Mouse (Mus musculus) megakaryocyte, adult 5-6 weeks (primary cell): ENCODE data around the gene Evl. TPM values are rescaled to one million over a fixed set of nuclear protein-coding genes. Genes with fewer than 3 reads are reported as not detected.

ENCODE experiments used
- ATAC-seq: 2 replicates; pipeline ENCODE4 v1.8.0; 2016; ENCODE audit warnings: mild to moderate bottlenecking, inconsistent platforms; ENCODE audit not compliant: poor library complexity, severe bottlenecking
- total RNA-seq, 2 experiments: library from RNA; stranded (forward) in 1 of 2; stranded (reverse) in 1 of 2; fragments of 153-499, 151-499 nt in 1 of 2; fragments of 221-1000, 200-1000 nt in 1 of 2; gene quantifications; 2 replicates each; pipeline versions ENCODE4 v1.2.3 to v1.2.4; 2015 to 2017

The Evl gene
- total RNA-seq, 2 experiments from 2014 or later = 109 to 153 TPM

DNA sequence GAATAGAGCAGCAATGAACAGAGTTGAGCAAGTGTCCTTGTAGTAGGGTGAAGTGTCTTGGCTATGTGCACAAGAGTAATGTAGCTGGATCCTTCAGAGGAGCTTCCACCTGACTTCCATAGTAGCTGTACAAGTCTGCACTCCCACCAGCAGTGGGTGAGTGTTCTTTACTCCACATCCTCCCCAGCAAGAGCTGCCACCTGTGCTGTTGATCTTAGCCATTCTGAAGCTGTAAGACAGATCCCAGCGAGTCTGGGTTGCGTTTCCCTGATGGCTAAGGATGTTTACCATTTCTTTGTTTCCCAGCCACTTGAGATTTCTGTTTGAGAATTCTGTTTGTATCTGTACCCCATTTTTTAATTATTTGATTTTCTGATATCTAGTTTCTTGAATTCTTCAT, 35.6 kb downstream of the Evl start:
- ATAC-seq = no peak

DNA sequence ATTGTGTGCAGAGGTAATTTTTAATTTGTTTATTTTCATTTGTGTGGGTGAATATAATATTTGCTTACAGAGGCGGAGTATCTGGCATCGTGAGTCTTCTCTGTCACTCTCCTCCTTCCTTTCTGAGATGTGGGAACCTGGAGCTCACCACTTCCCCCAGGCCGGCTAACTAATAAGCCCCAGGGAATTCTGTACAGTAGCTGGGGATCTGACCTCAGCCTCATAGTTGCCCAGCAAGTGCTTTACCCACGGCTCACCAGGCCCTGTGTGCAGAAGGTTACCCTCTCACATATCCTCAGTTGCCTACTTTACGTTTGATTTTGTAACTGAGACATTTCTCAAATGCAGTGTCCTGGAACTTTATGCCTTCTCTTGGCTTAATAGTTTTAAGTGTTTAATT, 37.1 kb downstream of the Evl start:
- no peak for ATAC-seq

DNA sequence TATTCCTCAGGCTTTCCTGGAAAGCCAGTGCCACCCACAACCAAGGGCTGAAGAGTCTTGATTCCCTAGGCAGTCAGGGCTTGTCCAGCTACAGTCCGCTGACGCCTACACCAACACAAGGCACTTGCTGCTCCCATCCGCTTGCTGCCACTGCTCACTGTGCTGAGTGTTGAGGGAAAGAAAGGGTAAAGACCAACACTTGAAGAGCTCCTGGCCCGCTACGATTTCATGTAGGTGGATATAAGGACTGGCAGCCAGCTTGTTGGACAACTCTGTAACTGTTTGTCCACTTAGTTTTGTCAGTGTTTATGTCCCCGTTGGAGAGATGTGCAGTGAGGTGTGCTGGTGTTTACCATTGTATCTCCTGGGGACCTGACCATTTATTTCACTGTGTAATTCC, 38.3 kb downstream of the Evl start:
- no peak for ATAC-seq

DNA sequence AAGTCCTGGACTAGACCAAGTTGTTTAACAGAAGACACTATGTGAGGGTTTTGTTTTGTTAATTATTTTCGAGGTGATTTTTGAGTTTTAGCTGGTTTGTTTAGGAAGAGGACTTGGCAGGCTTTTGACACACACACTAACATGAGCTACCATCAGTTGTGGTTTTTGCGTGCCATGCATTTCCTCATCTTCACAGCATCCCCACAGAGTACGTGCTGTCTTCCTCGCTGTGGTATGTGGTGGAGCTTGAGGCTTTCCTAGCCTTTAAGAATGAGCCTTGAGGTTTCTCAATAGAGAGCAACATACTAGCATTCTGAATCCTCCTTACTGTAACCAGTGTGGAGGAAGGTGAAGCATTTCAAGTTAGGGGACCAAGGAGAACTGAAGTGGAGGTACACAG, 46.3 kb downstream of the Evl start:
- ATAC-seq = peak; percentile 35; the same call in 1 of the 2 replicates

DNA sequence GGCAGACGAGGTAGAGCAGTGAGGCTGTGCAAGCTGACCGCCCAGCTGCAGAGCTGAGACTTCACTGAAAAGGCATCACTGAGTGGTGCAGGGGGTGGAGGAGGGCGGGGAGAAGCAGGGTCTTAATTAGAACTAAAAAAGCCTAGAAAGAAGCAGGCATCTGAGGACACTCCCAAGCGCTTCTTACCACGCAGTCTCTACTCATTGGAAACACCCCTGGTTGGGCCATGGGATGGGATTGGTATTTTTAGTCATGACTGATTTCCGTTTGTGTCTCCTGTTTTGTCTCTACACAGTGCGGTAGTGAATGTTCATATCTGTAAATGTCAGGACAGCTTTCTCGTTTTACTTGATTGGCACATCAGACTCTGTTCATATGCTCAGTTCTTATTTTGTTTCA, 46.8 kb downstream of the Evl start:
- no peak for ATAC-seq

DNA sequence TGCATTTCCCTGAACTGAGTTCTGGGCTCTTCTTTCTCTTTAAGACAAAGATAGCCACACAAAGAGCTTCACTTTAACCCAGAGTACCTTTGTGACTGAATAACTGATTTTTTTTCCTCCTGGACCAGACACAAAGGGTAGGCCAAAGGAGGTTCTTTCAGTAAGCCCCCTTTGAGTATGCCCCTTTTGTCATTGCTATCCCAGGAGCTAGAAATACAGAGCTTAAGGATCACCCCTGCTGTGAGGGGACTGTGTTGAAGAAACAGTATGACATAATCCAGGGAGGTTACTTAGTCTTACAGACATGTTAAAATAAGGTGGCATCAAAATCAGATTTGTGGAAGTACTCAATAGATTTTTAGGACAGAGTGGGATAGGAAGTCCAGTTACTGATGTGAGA, 50.0 kb downstream of the Evl start:
- ATAC-seq = no peak

DNA sequence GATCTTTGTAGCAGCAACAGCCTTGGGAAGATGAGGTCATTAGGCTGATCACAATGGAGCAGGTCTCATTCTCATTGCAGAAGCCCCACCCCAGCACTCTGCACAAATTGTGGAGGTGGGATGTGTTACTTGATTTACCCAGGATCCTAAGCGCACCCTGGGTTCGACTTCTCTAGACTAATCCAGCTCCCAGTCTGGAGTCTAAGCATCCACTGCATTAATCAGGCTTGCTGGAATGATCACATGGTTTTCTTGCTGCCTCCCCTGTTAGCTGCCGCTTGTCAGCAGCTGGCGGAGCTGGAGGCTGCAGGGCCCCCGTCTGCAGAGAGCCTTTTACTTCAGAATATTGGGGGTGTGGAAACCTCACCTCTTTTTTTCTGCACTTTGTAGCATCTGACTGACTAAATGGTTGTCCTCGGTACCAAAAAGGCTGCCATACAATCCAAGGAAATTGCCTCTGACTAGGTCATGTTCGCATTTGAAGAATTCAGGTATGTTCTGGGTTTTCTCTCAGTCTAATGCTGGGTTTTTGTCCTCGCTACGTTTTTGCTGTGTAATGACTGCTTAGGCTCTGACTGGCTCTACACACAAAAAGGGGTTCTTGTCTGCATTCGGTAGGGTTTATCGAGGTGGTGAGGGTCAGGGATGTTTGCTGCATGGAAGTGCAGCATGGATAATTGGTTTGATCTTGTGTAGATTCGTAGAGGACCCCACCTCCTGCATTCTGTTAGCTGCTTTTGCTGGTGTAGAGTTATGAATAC, 51.2 kb downstream of the Evl start:
- no peak for ATAC-seq

DNA sequence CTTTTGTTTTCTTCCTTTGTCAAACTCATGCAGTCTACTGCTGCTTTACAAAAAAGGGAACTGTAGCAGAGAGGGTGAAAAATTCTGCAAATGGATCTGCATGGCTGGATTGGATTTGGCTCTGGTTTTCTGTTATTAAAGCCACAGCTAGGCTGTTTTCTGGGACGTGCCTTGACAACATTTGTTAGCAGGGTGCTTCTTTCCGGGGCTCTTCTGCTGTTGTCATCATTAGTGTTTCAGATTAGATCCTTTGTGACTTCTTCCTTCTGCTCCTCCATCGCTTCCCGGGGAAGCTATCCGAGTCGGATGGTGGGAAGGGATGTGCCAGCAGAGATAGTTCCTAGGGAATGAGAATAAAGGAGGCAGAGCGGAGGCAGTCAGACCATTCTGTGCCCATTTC, 51.8 kb downstream of the Evl start:
- ATAC-seq = no peak

DNA sequence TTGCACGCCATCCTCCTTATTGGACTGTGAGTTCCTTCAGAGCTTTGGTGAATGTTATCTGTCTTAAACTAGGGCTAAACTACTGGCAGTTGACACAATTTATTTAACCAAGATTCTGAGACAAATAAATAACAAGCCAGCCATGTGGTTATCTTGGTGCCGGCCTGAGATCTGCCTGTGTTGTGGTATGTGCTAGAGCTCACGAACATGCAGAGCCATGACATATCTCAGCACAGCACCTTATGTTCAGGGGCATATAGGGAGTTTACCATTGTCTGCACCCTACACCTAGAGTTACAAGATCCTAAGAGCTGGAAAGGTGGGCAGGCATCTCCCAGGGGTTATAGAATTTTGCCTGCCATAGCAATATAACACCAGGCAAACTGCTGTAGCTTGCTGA, 54.9 kb downstream of the Evl start:
- ATAC-seq = no peak

DNA sequence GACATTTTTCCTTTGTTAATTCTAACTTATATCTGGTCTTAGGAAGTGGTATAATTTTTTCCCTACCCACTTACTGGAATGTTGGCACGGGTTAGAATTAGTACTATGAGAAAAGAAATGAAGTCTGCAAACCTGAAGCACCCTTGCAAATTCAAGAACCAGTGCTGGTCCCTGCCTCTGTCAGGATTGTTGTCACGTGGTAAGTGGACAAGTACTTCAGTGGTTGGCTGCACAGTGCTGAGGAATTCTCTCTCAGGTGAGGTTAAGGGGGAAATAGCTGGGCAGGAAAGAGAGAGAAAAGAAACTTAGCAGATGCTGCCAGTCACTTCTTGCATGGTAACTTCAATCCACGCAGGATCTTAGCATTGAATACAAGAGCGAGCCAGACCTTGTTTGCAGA, 55.7 kb downstream of the Evl start:
- no peak for ATAC-seq

DNA sequence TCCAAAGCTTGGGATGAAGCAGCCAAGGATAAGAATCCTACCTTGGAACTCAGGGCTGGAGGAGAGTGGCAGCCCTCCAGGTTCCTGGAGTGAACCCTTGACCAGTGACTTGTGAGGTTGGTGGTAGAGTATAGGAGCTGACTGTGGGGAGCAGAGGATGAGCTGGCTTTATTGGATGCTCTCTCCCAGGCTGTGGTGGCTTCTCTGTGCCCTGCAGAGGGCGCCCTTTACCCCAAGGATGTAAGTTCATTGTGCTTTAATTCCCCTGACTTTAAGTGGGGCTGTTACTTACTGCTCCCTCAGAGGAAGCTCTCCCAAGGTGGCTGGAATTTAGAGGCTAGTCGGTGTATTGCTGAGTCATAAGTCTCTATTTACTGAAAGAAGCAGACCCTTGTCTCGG, 58.6 kb downstream of the Evl start:
- ATAC-seq = peak; percentile 95

DNA sequence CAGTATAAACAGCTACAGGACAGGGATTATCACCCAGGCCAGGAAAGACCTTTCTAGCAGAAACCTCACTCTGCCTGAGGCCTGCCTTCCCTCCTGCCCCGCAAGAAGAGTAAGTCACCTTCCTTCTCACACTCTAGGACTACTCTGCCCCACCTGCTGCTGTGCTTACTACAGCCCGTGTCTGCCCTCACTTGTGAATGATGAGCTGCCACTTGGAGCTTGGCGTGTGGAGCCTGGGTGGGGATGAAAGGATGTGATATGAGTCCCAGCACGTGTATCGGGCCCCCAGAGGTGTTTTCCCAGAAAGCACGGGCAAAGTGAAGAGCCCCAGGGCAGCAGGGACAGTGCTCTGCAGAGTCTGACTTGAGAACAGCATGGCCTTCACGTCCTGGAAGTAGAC, 63.0 kb downstream of the Evl start:
- no peak for ATAC-seq

DNA sequence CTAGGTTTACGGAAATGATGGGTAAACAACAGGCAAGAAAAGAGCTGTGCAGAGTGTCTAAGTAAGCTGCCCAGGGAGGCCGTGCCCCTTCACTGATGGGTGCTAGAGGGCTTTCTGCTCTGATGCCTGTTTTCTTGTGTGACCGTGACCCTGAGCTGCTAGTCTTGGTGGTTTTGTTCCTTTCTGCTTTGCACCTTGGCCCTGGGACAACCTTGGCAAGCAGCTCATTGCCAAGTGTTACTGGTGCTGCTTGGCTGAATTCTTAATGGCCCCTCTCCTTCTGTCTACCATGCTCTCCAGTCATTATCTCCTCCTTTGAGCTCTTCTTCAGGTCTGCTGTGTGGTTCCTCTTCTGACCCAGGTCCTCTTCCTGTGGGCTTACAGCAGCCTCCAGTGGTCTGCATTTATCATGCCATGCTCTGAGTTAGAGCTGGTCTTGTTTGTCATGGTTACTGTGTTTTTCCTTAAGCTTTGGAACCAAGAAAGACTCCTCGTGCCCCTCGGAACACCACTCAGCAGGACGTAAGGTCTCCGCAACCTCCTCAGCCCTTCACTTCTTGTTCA, 65.4 kb downstream of the Evl start:
- no peak for ATAC-seq

DNA sequence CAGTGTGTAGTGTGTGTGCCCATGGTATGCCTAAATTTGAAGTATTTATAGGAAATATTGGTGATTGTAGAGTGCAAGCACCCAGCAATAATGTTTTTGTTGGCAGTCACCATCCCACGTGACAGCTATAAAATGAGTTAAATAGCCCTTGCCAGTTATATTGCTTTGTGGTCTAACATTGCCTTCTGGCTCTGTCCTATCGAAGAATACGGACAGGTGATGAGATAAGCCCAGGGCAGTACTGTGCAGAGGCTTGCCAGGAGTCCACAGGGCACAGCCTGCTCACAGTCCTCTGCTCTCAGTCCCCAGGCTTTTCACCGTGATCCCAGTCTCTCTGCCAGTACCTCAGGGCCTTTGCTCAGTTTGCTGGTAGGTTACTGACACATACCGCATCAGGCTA, 67.9 kb downstream of the Evl start:
- ATAC-seq = no peak

DNA sequence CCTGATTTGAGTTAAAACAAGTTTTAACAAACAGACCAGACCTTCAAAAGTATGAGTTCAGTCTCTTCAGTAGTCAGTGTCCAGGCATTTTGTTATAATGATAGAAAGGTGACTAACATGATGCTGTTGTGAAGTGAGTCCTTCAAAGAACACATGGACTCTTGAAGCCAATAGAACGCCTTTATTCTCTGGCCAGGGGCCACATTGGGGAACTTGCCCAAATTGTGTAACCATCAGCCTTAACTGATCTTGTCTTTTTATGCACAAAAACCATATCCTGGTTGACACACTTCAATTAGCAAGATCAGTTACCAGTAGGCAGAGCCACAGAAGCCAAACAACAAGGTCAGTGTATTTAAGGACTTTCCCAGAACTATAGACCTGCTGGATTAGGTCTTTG, 75.0 kb downstream of the Evl start:
- ATAC-seq = peak; percentile 67

DNA sequence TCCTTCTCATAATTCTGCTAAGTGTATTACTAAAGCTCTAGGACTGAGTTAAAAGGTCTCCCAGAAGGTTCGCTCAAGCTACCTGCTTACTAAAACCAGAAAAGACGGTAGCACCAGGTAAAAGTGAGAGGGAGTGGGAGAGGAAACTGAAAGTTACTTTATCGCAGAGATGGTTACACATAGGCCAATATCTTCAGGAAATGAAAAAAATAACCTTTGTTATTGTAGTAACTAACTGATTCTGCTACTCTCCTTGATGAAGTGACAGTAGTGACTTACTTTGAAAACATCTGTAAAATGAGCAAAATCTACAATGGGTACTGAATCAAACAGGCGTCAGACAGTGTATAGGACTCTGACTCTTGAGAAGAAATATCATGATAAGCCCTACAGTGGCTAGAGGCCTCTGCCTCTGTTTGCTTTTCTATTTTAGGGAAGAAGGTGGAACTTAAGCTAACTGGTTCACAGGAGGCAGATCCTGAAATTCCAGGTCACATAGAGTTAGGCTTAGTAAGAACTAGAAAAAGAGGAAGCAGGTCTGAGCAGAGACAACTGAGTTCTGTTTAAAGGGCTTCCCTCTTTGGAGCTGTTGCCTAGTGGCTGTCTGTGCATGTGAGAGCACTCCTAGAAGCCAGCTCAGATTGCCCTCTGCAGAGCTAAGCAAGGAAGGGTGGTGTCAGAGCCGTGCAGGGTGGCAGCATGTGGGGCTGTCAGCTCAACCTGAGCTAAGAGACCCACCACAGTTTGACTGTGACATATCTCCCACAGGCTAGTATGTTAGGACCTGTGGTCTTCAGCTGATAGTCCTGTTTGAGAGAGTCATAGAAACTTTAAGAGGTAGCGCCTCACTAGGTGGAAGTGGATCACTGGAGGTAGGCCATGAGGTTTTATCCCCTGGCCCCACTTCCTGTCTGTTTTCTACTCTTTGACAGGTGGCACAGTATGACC, 76.5 kb downstream of the Evl start:
- ATAC-seq = peak; percentile 65

DNA sequence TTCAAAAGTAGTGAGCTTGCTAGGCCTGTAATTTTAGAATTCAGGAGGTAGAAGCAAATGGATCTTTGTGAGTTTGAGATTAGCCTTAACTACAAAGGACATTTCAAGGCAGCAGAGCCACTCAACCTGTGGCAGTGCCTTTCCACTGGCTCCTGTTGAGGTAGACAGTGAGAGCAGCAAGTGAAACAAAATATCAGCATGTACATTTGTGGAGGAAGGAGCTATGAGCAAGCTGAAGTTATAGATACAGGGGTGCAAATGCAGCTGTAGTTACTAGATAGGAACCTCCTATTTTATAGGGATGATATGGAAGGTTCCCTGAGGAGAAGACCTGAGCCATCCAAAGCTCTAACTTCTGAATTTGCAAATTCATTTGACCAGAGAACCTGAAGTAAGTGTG, 78.0 kb downstream of the Evl start:
- no peak for ATAC-seq

DNA sequence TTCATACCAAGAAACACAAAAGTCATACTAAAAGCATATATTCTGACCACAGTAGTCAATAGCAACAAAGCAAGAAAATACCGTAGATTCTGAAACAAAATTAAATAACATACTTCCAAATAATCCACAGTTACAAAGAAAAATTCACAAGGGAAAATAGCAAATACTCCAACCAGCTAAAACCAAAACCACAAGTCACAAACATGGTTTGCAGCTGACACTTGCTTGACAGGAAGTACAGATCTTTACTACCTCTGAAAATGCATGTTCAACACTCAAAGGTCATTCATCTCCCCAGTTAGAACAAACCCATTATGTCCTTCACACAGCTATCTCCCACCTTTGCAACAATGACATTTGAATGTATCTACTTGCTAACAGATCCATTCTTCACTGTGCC, 79.5 kb downstream of the Evl start:
- no peak for ATAC-seq

DNA sequence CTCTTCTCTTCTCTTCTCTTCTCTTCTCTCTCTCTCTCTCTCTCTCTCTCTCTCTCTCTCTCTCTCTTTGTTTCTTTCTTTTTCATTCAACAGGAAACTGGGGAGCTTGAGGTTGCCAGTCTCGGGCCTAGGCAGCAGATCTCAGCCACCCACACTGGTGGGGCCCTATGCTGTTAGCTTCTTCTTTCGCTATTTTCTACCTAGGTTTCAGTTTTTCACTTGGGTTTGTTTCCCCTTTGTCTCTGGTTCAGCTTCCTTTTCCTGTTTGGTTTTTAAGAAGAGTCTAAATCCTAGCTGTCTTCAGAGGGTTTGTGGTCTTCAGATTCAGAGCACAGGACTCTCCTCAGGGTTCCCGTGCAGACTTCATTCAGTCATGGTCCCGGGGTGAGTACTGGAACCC, 81.0 kb downstream of the Evl start:
- ATAC-seq = peak; percentile 49

DNA sequence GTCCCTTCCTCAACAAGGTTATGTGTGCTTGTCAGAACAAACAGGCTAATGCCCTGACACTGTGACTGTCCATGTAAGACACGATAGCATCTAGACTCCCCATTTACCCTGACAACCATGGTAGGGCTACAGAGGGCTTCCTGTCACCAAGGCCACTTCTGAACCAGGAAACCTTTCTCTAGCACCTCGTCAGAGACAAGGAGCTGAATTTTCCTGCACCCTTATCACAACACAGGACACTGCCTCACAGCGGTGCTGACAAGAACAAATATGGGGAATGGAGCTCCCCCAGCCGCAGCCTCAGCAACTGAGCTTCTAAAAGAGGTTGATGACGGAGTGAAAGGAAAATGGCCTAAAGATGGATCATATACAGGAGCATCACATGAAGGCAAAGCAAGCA, 82.9 kb downstream of the Evl start:
- ATAC-seq = no peak

DNA sequence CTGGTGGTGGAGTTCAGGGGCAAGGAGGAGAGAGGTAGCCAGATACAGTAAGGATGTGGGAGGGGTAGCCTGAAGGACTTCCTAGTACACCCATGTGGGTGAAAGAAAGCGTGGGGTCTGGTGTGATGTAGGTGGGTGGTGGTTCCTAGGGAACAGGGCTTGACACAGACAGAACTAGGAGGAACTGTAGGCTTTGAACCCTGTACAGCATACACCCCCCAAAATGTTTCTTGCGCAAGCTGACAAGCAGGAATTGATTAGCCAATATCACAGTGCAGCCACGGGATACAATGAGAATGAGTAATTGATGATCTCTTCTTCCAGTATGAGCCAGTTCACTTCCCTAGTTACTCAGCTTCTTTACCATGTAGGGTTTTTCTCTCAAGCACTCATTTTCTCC, 84.6 kb downstream of the Evl start:
- ATAC-seq = peak; percentile 48

DNA sequence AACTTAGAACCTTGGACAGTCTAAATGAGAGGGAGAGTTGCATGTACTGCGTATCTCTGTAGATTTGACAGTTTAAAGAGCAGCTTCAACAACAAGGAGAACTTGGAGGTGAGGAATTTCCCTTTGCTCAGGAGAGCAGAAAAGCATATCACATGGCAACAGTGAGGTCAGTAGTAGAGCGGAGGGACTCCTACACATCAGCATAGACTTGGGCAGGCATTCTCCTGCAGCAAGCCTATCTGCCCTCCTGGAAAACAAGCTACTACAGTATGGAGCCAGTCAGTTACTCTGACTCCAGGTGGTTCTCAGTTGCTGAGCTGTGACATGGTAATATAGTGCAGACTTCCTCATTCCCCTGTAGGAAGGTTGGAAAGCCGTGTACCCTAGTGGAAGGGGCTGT, 87.5 kb downstream of the Evl start:
- ATAC-seq = no peak
